Mouse (Mus musculus) cerebellum, adult 2 months (tissue): ENCODE results near the gene Zfp260.

ENCODE experiments used
- CTCF ChIP-seq: fragments of 200-500 bp; IDR thresholded peaks from 2 replicates; pipeline ENCODE4 v1.5.1; 2011; ENCODE audit warnings: low read depth, mild to moderate bottlenecking, control low read depth, low read length, moderate library complexity, borderline replicate concordance; ENCODE audit not compliant: insufficient read depth
- POLR2A ChIP-seq: fragments of 200-500 bp; IDR thresholded peaks from 2 replicates; pipeline ENCODE4 v1.6.1; 2011; ENCODE audit warnings: low read length, control low read depth, borderline replicate concordance; ENCODE audit not compliant: insufficient read depth

DNA sequence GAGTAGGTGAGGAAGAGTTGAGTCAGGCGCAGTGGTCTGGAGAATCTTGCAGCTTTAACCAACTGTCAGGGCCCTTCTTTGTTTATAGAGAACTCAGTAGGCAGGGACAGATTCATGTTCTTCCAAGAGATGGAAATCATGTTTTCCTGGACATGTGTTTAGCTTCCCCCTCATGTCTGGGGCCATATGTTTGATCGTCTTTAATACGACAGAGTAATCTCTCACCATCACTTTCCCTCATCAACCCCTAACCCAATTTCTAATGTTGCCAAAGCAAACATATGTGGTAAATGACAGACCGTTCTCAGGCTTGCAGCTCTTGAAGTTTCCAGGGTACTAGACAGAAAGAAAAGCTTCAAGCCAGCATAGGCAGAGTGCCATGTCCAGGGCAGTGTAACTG, 46.5 kb upstream of the Zfp260 start:
- no peak for TF ChIP-seq POLR2A
- TF ChIP-seq CTCF, result no peak
